Mouse (Mus musculus): ENCODE data around the gene Gsg1l. TPM values are rescaled to one million over a fixed set of nuclear protein-coding genes. Genes with fewer than 3 reads are reported as not detected.

Gsg1l gene
- 4.2 TPM for polyA plus RNA-seq (2014; fragmentation: Illumina TruSeq; extraction: RNeasy Lipid Tissue Mini Kit (QIAGEN cat#74804))

DNA sequence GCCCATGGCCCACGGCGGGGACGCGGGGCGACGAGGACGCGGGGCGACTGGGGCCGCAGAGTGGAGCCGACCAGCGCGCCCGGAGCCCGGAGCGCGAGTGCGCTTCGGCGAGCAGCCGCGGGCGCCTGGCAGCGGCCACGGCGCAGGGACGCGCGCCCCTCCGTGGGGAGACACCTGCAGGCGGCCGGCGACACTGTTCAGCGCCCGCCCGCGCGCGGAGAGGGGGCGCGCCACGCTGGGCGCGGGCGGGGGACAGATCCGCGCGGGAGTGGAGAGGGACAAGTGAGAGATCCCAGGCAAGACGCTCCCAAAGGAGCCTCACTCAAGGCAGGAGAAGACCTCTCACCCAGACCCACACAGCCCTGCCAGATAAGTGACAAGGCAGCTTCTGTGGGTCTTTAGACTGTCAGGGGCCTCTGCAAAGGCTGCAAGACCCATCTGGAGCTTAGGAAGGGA is at the start of gene Gsg1l:
Gene Gsg1l, minus strand, starts transcription at position 126 of the 456 bp plus-strand sequence.

Other genes with a start within 250 kb of the Gsg1l start
- gene Xpo6, start 118.1 kb upstream of the Gsg1l start, polyA plus RNA-seq (2014; fragmentation: Illumina TruSeq; extraction: RNeasy Lipid Tissue Mini Kit (QIAGEN cat#74804)), result 56.2 TPM
- 8.5 TPM for gene Sbk1, start 190.2 kb upstream of the Gsg1l start, polyA plus RNA-seq (2014; fragmentation: Illumina TruSeq; extraction: RNeasy Lipid Tissue Mini Kit (QIAGEN cat#74804))

Data from ovary, adult 10 weeks (tissue).